Mouse (Mus musculus) T-helper 17 cell (primary cell): ENCODE data around the gene Scgb1a1.

Experiments
- in situ Hi-C, 2 experiments: fragments of 300-600 bp; cut with MboI, MseI; formaldehyde crosslinking; loops; 1 replicate in 1 of 2; 2 replicates in 1 of 2; pipeline ENCODE4 v1.15.1; 2025; ENCODE audit warnings: high pct_unique_total_duplicates in 2 of 2

Scgb1a1 gene

GRCm38 (mm10) chr19:9069687-9070307, 18.0 kb downstream of the Scgb1a1 start:
- in situ Hi-C loops, result no loop called here

GRCm38 (mm10) chr19:9067292-9067691, 20.5 kb downstream of the Scgb1a1 start:
- in situ Hi-C loops, result no loop called here

- in situ Hi-C loops, result no loop called here
Observed at GRCm38 (mm10) chr19:9065621-9066561, 21.9 kb downstream of the Scgb1a1 start.

GRCm38 (mm10) chr19:9063831-9064230, 23.9 kb downstream of the Scgb1a1 start:
- in situ Hi-C loops, result no loop called here

- in situ Hi-C loops, result no loop called here
Observed at GRCm38 (mm10) chr19:9062822-9063221, 24.9 kb downstream of the Scgb1a1 start.

GRCm38 (mm10) chr19:9061221-9061893, 26.4 kb downstream of the Scgb1a1 start:
- in situ Hi-C loops, result no loop called here

GRCm38 (mm10) chr19:9060103-9060502, 27.7 kb downstream of the Scgb1a1 start:
- in situ Hi-C loops, result no loop called here

- in situ Hi-C loops, result loop anchor here in 1 of 2 experiments (10.0 kb wide), 1 partner anchor 1695 kb away; no protein-coding TSS in a partner anchor
Observed at GRCm38 (mm10) chr19:9059391-9059790, 28.4 kb downstream of the Scgb1a1 start.

GRCm38 (mm10) chr19:9058944-9059343, 28.8 kb downstream of the Scgb1a1 start:
- in situ Hi-C loops, result loop anchor here in 1 of 2 experiments (10.0 kb wide), 1 partner anchor 1696 kb away; no protein-coding TSS in a partner anchor

- in situ Hi-C loops, result loop anchor here in 1 of 2 experiments (10.0 kb wide), 1 partner anchor 1696 kb away; no protein-coding TSS in a partner anchor
Observed at GRCm38 (mm10) chr19:9058331-9058884, 29.4 kb downstream of the Scgb1a1 start.

GRCm38 (mm10) chr19:9057679-9058078, 30.1 kb downstream of the Scgb1a1 start:
- in situ Hi-C loops, result loop anchor here in 1 of 2 experiments (10.0 kb wide), 1 partner anchor 1697 kb away; no protein-coding TSS in a partner anchor

- in situ Hi-C loops, result loop anchor here in 1 of 2 experiments (10.0 kb wide), 1 partner anchor 1699 kb away; no protein-coding TSS in a partner anchor
Observed at GRCm38 (mm10) chr19:9055703-9056355, 31.9 kb downstream of the Scgb1a1 start.

- in situ Hi-C loops, result loop anchor here in 1 of 2 experiments (10.0 kb wide), 1 partner anchor 1700 kb away; no protein-coding TSS in a partner anchor
Observed at GRCm38 (mm10) chr19:9055153-9055552, 32.6 kb downstream of the Scgb1a1 start.

- in situ Hi-C loops, result loop anchor here in 1 of 2 experiments (10.0 kb wide), 1 partner anchor 1702 kb away; no protein-coding TSS in a partner anchor
Observed at GRCm38 (mm10) chr19:9052803-9053431, 34.8 kb downstream of the Scgb1a1 start.

- in situ Hi-C loops, result loop anchor here in 1 of 2 experiments (10.0 kb wide), 1 partner anchor 1703 kb away; no protein-coding TSS in a partner anchor
Observed at GRCm38 (mm10) chr19:9051985-9052384, 35.8 kb downstream of the Scgb1a1 start.

GRCm38 (mm10) chr19:9050294-9051229, 37.2 kb downstream of the Scgb1a1 start:
- in situ Hi-C loops, result loop anchor here in 1 of 2 experiments (10.0 kb wide), 1 partner anchor 1704 kb away; no protein-coding TSS in a partner anchor

- in situ Hi-C loops, result no loop called here
Observed at GRCm38 (mm10) chr19:9048981-9049687, 38.6 kb downstream of the Scgb1a1 start.

- in situ Hi-C loops, result no loop called here
Observed at GRCm38 (mm10) chr19:9047946-9048387, 39.8 kb downstream of the Scgb1a1 start.
